Mouse (Mus musculus) hindbrain, embryonic 14.5 days (tissue): ENCODE measurements around the gene Ddah2. TPM values are rescaled to one million over a fixed set of nuclear protein-coding genes. Genes with fewer than 3 reads are reported as not detected.

ENCODE experiments used
- ATAC-seq: fragments of 200-750 bp; cut with Nextera tagmentation; 2 replicates; pipeline ENCODE4 v1.8.0; 2017; ENCODE audit warnings: moderate number of reproducible peaks, mild to moderate bottlenecking, moderate TSS enrichment, moderate library complexity; ENCODE audit not compliant: low FRiP score
- DNase-seq: peaks from one replicate; pipeline ENCODE4 v3.0.0-alpha.2; 2015; ENCODE audit warnings: low spot score
- H3K27ac ChIP-seq: fragments of 300-500 bp; sonication (generic); 2 replicates; pipeline ENCODE4 v1.5.1; 2014; ENCODE audit warnings: mild to moderate bottlenecking, moderate library complexity
- H3K27me3 ChIP-seq: fragments of 300-500 bp; sonication (generic); 2 replicates; pipeline ENCODE4 v1.6.1; 2014; ENCODE audit warnings: mild to moderate bottlenecking, low read length, mixed read lengths; ENCODE audit not compliant: control insufficient read depth, insufficient read depth
- H3K36me3 ChIP-seq: fragments of 300-500 bp; sonication (generic); replicated peaks from 2 replicates; pipeline ENCODE4 v1.6.1; 2014; ENCODE audit not compliant: control insufficient read depth, insufficient read depth
- H3K4me1 ChIP-seq: fragments of 300-500 bp; sonication (generic); replicated peaks from 2 replicates; pipeline ENCODE4 v1.6.1; 2014; ENCODE audit warnings: antibody characterized with exemption, low read length, mixed read lengths; ENCODE audit not compliant: control insufficient read depth, insufficient read depth
- H3K4me2 ChIP-seq: fragments of 300-500 bp; sonication (generic); replicated peaks from 2 replicates; pipeline ENCODE4 v1.6.1; 2014; ENCODE audit warnings: mild to moderate bottlenecking, moderate library complexity
- H3K4me3 ChIP-seq: fragments of 300-500 bp; sonication (generic); replicated peaks from 2 replicates; pipeline ENCODE4 v1.5.1; 2014; ENCODE audit warnings: mild to moderate bottlenecking, low read length
- H3K9ac ChIP-seq: fragments of 300-500 bp; sonication (generic); 2 replicates; pipeline ENCODE4 v1.6.1; 2014
- H3K9me3 ChIP-seq: fragments of 300-500 bp; sonication (generic); 2 replicates; pipeline ENCODE4 v1.6.1; 2016; ENCODE audit warnings: low read length; ENCODE audit not compliant: control insufficient read depth
- WGBS: fragments of 180-500 bp; shearing (Covaris S2); extraction: QIAGEN DNeasy Blood & Tissue Kit; methylation state at CpG from one replicate; pipeline ENCODE4 v1.1.7; 2014; 5-methylcytosine and 5-hydroxymethylcytosine counted together
- polyA plus RNA-seq: library from polyadenylated mRNA; unstranded; fragments of >200 nt; fragmentation: Nextera tagmentation; extraction: Ambion mirVana; gene quantifications from 2 replicates; pipeline ENCODE4 v1.2.1, GENCODE M21; 2014

The Ddah2 gene
- polyA plus RNA-seq, 1 experiment from 2014 or later = 295 TPM

- peaks cover 35% of the 10 kb centered on the region for H3K27me3 ChIP-seq
- ATAC-seq (no peak), DNase-seq (no peak)
- H3K4me1 ChIP-seq = peaks cover 5% of the 10 kb centered on the region
- H3K36me3 ChIP-seq = peaks cover 3% of the 10 kb centered on the region; the same call in 1 of the 2 replicates
- H3K9ac ChIP-seq = no peak overlapping the region
- H3K4me3 ChIP-seq = no peak overlapping the region
- no peak overlapping the region for H3K27ac ChIP-seq
- 87% methylated on average over 17 of the region's 17 CpGs for WGBS
- H3K4me2 ChIP-seq = no peak overlapping the region
- H3K9me3 ChIP-seq = no peaks in the 10 kb centered on the region
Observed at GRCm38 (mm10) chr17:35068213-35068914, 9.5 kb downstream of the Ddah2 start.

GRCm38 (mm10) chr17:35070556-35071229, 11.9 kb downstream of the Ddah2 start:
- Histone ChIP-seq H3K4me1 (no peaks in the 10 kb centered on the region), H3K4me2 (no peak overlapping the region), H3K27me3 (peaks cover 15% of the 10 kb centered on the region), H3K9me3 (no peaks in the 10 kb centered on the region), H3K4me3 (no peak overlapping the region), H3K36me3 (no peaks in the 10 kb centered on the region), H3K9ac (no peak overlapping the region), H3K27ac (no peak overlapping the region)
- 70% methylated on average over 6 of the region's 6 CpGs for WGBS
- DNase-seq (no peak), ATAC-seq (no peak)

- H3K27me3 ChIP-seq = peaks cover 8% of the 10 kb centered on the region
- no peak overlapping the region for H3K9ac ChIP-seq
- H3K36me3 ChIP-seq = no peaks in the 10 kb centered on the region
- no peaks in the 10 kb centered on the region for H3K9me3 ChIP-seq
- 85% methylated on average over 9 of the region's 9 CpGs for WGBS
- no peak overlapping the region for H3K4me2 ChIP-seq
- no peak overlapping the region for H3K27ac ChIP-seq
- DNase-seq (no peak), ATAC-seq (no peak)
- no peaks in the 10 kb centered on the region for H3K4me1 ChIP-seq
- H3K4me3 ChIP-seq = no peak overlapping the region
Observed at GRCm38 (mm10) chr17:35071454-35071853, 12.6 kb downstream of the Ddah2 start.

- ATAC-seq = no peak
- no peak for DNase-seq
- no peaks in the 10 kb centered on the region for H3K36me3 ChIP-seq
- WGBS = 57% methylated on average over 17 of the region's 17 CpGs
- H3K27ac ChIP-seq = no peak overlapping the region
- no peak overlapping the region for H3K4me2 ChIP-seq
- H3K9me3 ChIP-seq = no peaks in the 10 kb centered on the region
- no peaks in the 10 kb centered on the region for H3K27me3 ChIP-seq
- H3K9ac ChIP-seq = no peak overlapping the region
- H3K4me3 ChIP-seq = no peak overlapping the region
- 0 out of 2 replicates have a peak, but pooled peaks cover 5% of the 10 kb centered on the region for H3K4me1 ChIP-seq
Observed at GRCm38 (mm10) chr17:35074097-35074496, 15.3 kb downstream of the Ddah2 start.

GRCm38 (mm10) chr17:35076507-35077176, 17.8 kb downstream of the Ddah2 start, which contains the start of gene Ly6g6e:
Gene Ly6g6e, plus strand, starts transcription at chr17:35076902.
- H3K9ac ChIP-seq = no peak within 1 kb of the TSS; the same call in 1 of the 2 replicates
- 42% methylated on average over 10 of the region's 10 CpGs for WGBS
- no peaks in the 10 kb centered on the region for H3K27me3 ChIP-seq
- no peaks in the 10 kb centered on the region for H3K9me3 ChIP-seq
- no peak for ATAC-seq
- H3K4me3 ChIP-seq = peak within 1 kb of the TSS; percentile 6; the same call in 1 of the 2 replicates
- H3K4me1 ChIP-seq = 0 out of 2 replicates have a peak, but pooled peaks cover 5% of the 10 kb centered on the region
- DNase-seq = no peak
- peak within 1 kb of the TSS; percentile 38 for H3K4me2 ChIP-seq
- no peaks in the 10 kb centered on the region for H3K36me3 ChIP-seq
- H3K27ac ChIP-seq = no peak within 1 kb of the TSS

GRCm38 (mm10) chr17:35077285-35077684, 18.4 kb downstream of the Ddah2 start:
- ATAC-seq = no peak
- 67% methylated on average over 2 of the region's 2 CpGs for WGBS

GRCm38 (mm10) chr17:35077786-35078233, 19.0 kb downstream of the Ddah2 start, which contains the start of gene Ly6g6d:
Gene Ly6g6d, minus strand, starts transcription at chr17:35078065.
- no peaks in the 10 kb centered on the region for H3K36me3 ChIP-seq
- WGBS = 13% methylated on average over 14 of the region's 14 CpGs
- no peak for ATAC-seq
- H3K27ac ChIP-seq = no peak within 1 kb of the TSS
- no peaks in the 10 kb centered on the region for H3K27me3 ChIP-seq
- peak within 1 kb of the TSS; percentile 38 for H3K4me2 ChIP-seq
- DNase-seq = no peak
- no peak within 1 kb of the TSS; the same call in 1 of the 2 replicates for H3K9ac ChIP-seq
- no peaks in the 10 kb centered on the region for H3K9me3 ChIP-seq
- H3K4me1 ChIP-seq = 0 out of 2 replicates have a peak, but pooled peaks cover 5% of the 10 kb centered on the region
- H3K4me3 ChIP-seq = peak within 1 kb of the TSS; percentile 6; the same call in 1 of the 2 replicates

More at GRCm38 (mm10) chr17:35077285-35077684, 18.4 kb downstream of the Ddah2 start:
- Histone ChIP-seq H3K36me3 (no peaks in the 10 kb centered on the region), H3K4me3 (0 out of 2 replicates have a peak overlapping the region, but pooled peaks have one; percentile 6), H3K9me3 (no peaks in the 10 kb centered on the region), H3K27ac (no peak overlapping the region), H3K4me1 (0 out of 2 replicates have a peak, but pooled peaks cover 5% of the 10 kb centered on the region), H3K9ac (no peak overlapping the region), H3K27me3 (no peaks in the 10 kb centered on the region), H3K4me2 (peak overlapping the region; percentile 38)
- no peak for DNase-seq

GRCm38 (mm10) chr17:35079778-35080177, 20.9 kb downstream of the Ddah2 start:
- Histone ChIP-seq H3K4me2 (no peak overlapping the region), H3K9ac (no peak overlapping the region), H3K27me3 (no peaks in the 10 kb centered on the region), H3K4me1 (0 out of 2 replicates have a peak, but pooled peaks cover 5% of the 10 kb centered on the region), H3K9me3 (no peaks in the 10 kb centered on the region), H3K27ac (no peak overlapping the region), H3K4me3 (no peak overlapping the region), H3K36me3 (no peaks in the 10 kb centered on the region)
- ATAC-seq = no peak
- 70% methylated on average over 9 of the region's 9 CpGs for WGBS
- no peak for DNase-seq

- H3K27ac ChIP-seq = no peak overlapping the region
- no peaks in the 10 kb centered on the region for H3K27me3 ChIP-seq
- no peak overlapping the region for H3K4me3 ChIP-seq
- ATAC-seq = no peak
- no peaks in the 10 kb centered on the region for H3K36me3 ChIP-seq
- no peak overlapping the region for H3K9ac ChIP-seq
- no peaks in the 10 kb centered on the region for H3K9me3 ChIP-seq
- no peak for DNase-seq
- no peak overlapping the region for H3K4me2 ChIP-seq
- H3K4me1 ChIP-seq = 0 out of 2 replicates have a peak, but pooled peaks cover 5% of the 10 kb centered on the region
- WGBS = 72% methylated on average over 6 of the region's 6 CpGs
Observed at GRCm38 (mm10) chr17:35080248-35080647, 21.4 kb downstream of the Ddah2 start.
